Mouse (Mus musculus): Measurements from ENCODE around the gene Fam213b.

DNA sequence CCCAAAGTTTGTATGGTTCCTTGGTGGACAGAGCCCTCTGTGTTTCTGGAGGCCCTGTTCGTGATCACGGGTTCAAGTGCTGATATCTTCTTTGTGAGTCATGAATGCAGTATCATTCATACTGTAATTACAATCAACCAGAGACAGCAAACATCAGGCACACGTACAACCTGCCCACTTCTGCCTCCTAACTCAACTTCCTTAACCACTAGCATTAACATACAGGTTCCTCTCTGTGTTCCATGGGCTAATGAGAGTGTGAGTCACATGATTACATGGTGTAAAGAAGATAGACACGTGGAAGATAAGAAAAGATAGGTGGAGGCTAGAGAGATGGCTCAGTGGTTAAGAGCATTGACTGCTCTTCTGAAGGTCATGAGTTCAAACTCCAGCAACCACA, 17.7 kb upstream of the Fam213b start:
- TF ChIP-seq TAL1 (IDR thresholded peaks at IDR 0.05; ENCODE audit: low read length), result no peak
- no peak for TF ChIP-seq GATA1 (IDR thresholded peaks at IDR 0.05; ENCODE audit: low read length)
